Mouse (Mus musculus) ovary, adult 18-20 months (tissue): Measurements from ENCODE around the gene Mok.
A peak's percentile ranks its signal among the peaks of the same experiment; 100 is the strongest.

ENCODE experiments used
- DNase-seq: peaks from one replicate; pipeline ENCODE4 v3.0.0; 2022; ENCODE audit warnings: low spot score, mixed read lengths

Gene Mok

GRCm38 (mm10) chr12:110846191-110846765 lies 5.5 kb upstream of the Mok start:
- no peak for DNase-seq

- peak; percentile 90 for DNase-seq
These were observed 4.6 kb upstream of the Mok start for GRCm38 (mm10) chr12:110845131-110845880.

- DNase-seq = no peak
These were observed 3.7 kb upstream of the Mok start for GRCm38 (mm10) chr12:110844227-110845130.

GRCm38 (mm10) chr12:110843194-110844048 lies 2.7 kb upstream of the Mok start:
- DNase-seq = peak; percentile 58

GRCm38 (mm10) chr12:110841731-110842493 lies 1.2 kb upstream of the Mok start:
- DNase-seq = no peak

GRCm38 (mm10) chr12:110837850-110838249 lies 2.9 kb downstream of the Mok start:
- no peak for DNase-seq

- DNase-seq = no peak
These were observed 3.4 kb downstream of the Mok start for GRCm38 (mm10) chr12:110837192-110837841.

- no peak for DNase-seq
These were observed 4.0 kb downstream of the Mok start for GRCm38 (mm10) chr12:110836729-110837128.

- DNase-seq = no peak
These were observed 5.6 kb downstream of the Mok start for GRCm38 (mm10) chr12:110835182-110835581.

- no peak for DNase-seq
These were observed 10.3 kb downstream of the Mok start for GRCm38 (mm10) chr12:110830293-110831024.

- no peak for DNase-seq
These were observed 11.8 kb downstream of the Mok start for GRCm38 (mm10) chr12:110828908-110829307.

GRCm38 (mm10) chr12:110822366-110822765 lies 18.4 kb downstream of the Mok start:
- no peak for DNase-seq

GRCm38 (mm10) chr12:110821787-110822186 lies 19.0 kb downstream of the Mok start:
- no peak for DNase-seq

GRCm38 (mm10) chr12:110819367-110819766 lies 21.4 kb downstream of the Mok start:
- no peak for DNase-seq

- DNase-seq = no peak
These were observed 23.9 kb downstream of the Mok start for GRCm38 (mm10) chr12:110816833-110817232.

- no peak for DNase-seq
These were observed 25.8 kb downstream of the Mok start for GRCm38 (mm10) chr12:110814924-110815323.

- DNase-seq = no peak
These were observed 27.1 kb downstream of the Mok start for GRCm38 (mm10) chr12:110813624-110814023.

GRCm38 (mm10) chr12:110813132-110813531 lies 27.6 kb downstream of the Mok start:
- no peak for DNase-seq

GRCm38 (mm10) chr12:110808848-110809247 lies 31.9 kb downstream of the Mok start:
- no peak for DNase-seq

GRCm38 (mm10) chr12:110808430-110808829 lies 32.3 kb downstream of the Mok start:
- DNase-seq = no peak
